27 mouse cellular contexts compared by ENCODE assay signal in the genomic region with DNA sequence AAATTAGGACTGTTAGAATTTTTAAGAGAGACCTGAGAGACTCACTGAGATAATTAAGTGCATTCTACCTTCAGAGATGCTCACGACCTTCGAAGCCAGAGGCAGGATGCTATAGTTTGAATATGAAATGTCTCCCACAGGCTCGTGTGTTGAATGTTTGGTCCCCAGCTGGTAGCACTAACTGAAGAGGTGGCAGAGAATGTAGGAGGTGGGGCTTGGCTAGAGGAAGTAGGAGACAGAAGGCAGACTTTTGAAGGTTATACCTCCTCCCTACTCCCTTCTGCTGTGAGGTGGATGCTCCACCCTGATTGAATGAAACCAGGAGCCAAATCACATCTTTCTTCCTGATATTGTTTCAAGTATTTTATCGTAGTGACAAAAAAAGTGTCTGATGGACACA.
DNase-seq lines count a peak whose midpoint lies in the region; ATAC-seq and TF ChIP-seq lines count a peak whose summit lies in the region.
"Had no signal": no experiment of that assay in that cellular context is flagged by ENCODE, and none has a peak within 500 bp of the region (broad histone marks: within the 10 kb centered on the region; RNA-seq: fewer than 3 reads in every experiment).

No protein-coding gene starts in this region.

- no peak overlapping the region for H3K4me3 ChIP-seq in forebrain, embryonic 13.5 days
- no peak overlapping the region for H3K4me3 ChIP-seq in forebrain, postnatal 0 days (ENCODE audit: low read depth, low read length)
- H3K4me3 ChIP-seq: heart, adult 2 months; heart, embryonic 12.5 days; limb, embryonic 12.5 days; liver, embryonic 15.5 days; lung, embryonic 15.5 days; midbrain, embryonic 10.5 days; midbrain, embryonic 15.5 days; neural tube, embryonic 15.5 days; stomach, embryonic 15.5 days had no signal

- 0 out of 2 replicates have a peak overlapping the region, but pooled peaks have one; percentile 12 for H3K27ac ChIP-seq in forebrain, embryonic 13.5 days
- no peak overlapping the region for H3K27ac ChIP-seq in forebrain, postnatal 0 days (ENCODE audit: low read depth, low read length)
- H3K27ac ChIP-seq: heart, adult 2 months; hindbrain, embryonic 14.5 days; limb, embryonic 12.5 days; liver, embryonic 15.5 days; lung, embryonic 15.5 days; midbrain, embryonic 10.5 days; midbrain, embryonic 15.5 days; neural tube, embryonic 15.5 days; stomach, embryonic 15.5 days had no signal

- no peaks in the 10 kb centered on the region for H3K27me3 ChIP-seq in forebrain, embryonic 13.5 days
- no peaks in the 10 kb centered on the region for H3K27me3 ChIP-seq in forebrain, postnatal 0 days (ENCODE audit: insufficient read depth, low read length)
- H3K27me3 ChIP-seq: limb, embryonic 12.5 days; liver, embryonic 15.5 days; lung, embryonic 15.5 days; midbrain, embryonic 15.5 days; neural tube, embryonic 15.5 days; Patski; stomach, embryonic 15.5 days had no signal

- H3K36me3 ChIP-seq in forebrain, embryonic 13.5 days (ENCODE audit: poor library complexity, severe bottlenecking) = no peaks in the 10 kb centered on the region
- no peaks in the 10 kb centered on the region for H3K36me3 ChIP-seq in forebrain, postnatal 0 days (ENCODE audit: insufficient read depth)
- H3K36me3 ChIP-seq: heart, embryonic 12.5 days; limb, embryonic 12.5 days; liver, embryonic 15.5 days; lung, embryonic 15.5 days; midbrain, embryonic 10.5 days; midbrain, embryonic 15.5 days; neural tube, embryonic 15.5 days; stomach, embryonic 15.5 days had no signal

- 65% methylated on average over 4 of the region's 4 CpGs for WGBS in forebrain, embryonic 13.5 days
- 47% methylated on average over 4 of the region's 4 CpGs for WGBS in forebrain, postnatal 0 days

- H3K9me3 ChIP-seq in forebrain, embryonic 13.5 days (replicated peaks) = no peaks in the 10 kb centered on the region
- no peaks in the 10 kb centered on the region for H3K9me3 ChIP-seq in forebrain, postnatal 0 days (ENCODE audit: low read length)
- H3K9me3 ChIP-seq: heart, embryonic 12.5 days; limb, embryonic 12.5 days; liver, embryonic 15.5 days; lung, embryonic 15.5 days; midbrain, embryonic 10.5 days; midbrain, embryonic 15.5 days; neural tube, embryonic 15.5 days; stomach, embryonic 15.5 days had no signal

- H3K4me2 ChIP-seq in forebrain, embryonic 13.5 days = no peak overlapping the region
- no peak overlapping the region for H3K4me2 ChIP-seq in forebrain, postnatal 0 days (ENCODE audit: low read depth)
- H3K4me2 ChIP-seq: heart, embryonic 12.5 days; hindbrain, embryonic 14.5 days; limb, embryonic 12.5 days; liver, embryonic 15.5 days; lung, embryonic 15.5 days; midbrain, embryonic 15.5 days; neural tube, embryonic 15.5 days; stomach, embryonic 15.5 days had no signal

- DNase-seq in forebrain, postnatal 0 days = no peak
- peak; percentile 43 for DNase-seq in layer of hippocampus, adult 11-12 months (ENCODE audit: low spot score)
- DNase-seq in layer of hippocampus, postnatal 25 days (ENCODE audit: extremely low spot score in 1 of 2, low spot score in 1 of 2) = no peak
- peak; percentile 37 to 39 for DNase-seq in right cerebral cortex, adult 2 months (ENCODE audit: low spot score in 2 of 2)
- no peak for DNase-seq in right cerebral cortex, postnatal 10 days (ENCODE audit: low spot score in 2 of 2)
- DNase-seq in telencephalon, adult 2 months (ENCODE audit: low read depth, low spot score) = peak; percentile 72
- DNase-seq in cerebellum, adult 11 months = no peak
- DNase-seq: adrenal gland, postnatal 10 days; cerebellum, adult 18-20 months; cerebellum, postnatal 25 days; heart, adult 2 months; kidney, adult 9 months; kidney, postnatal 10 days; retina, postnatal 1 day; thymus, postnatal 14 days had no signal

- H3K9ac ChIP-seq in forebrain, embryonic 13.5 days = no peak overlapping the region
- H3K9ac ChIP-seq in forebrain, postnatal 0 days = no peak overlapping the region
- H3K9ac ChIP-seq: heart, embryonic 12.5 days; hindbrain, embryonic 14.5 days; limb, embryonic 12.5 days; liver, embryonic 15.5 days; lung, embryonic 15.5 days; midbrain, embryonic 15.5 days; neural tube, embryonic 15.5 days; stomach, embryonic 15.5 days had no signal

- no peak for TF ChIP-seq CTCF in forebrain, postnatal 0 days (IDR thresholded peaks at IDR 0.05; ENCODE audit: low read depth)

- peaks cover 30% of the 10 kb centered on the region for H3K4me1 ChIP-seq in forebrain, embryonic 13.5 days
- 0 out of 2 replicates have a peak, but pooled peaks cover 3% of the 10 kb centered on the region for H3K4me1 ChIP-seq in forebrain, postnatal 0 days (ENCODE audit: insufficient read depth)
- H3K4me1 ChIP-seq: limb, embryonic 12.5 days; liver, embryonic 15.5 days; lung, embryonic 15.5 days; midbrain, embryonic 10.5 days; midbrain, embryonic 15.5 days; neural tube, embryonic 15.5 days; stomach, embryonic 15.5 days had no signal

- ATAC-seq in forebrain, embryonic 13.5 days = no peak
- ATAC-seq in forebrain, postnatal 0 days = no peak
- ATAC-seq: intestine, postnatal 0 days; midbrain, embryonic 15.5 days; Patski had no signal

Comparison
In these comparisons a context has a peak if more than half of its experiments do, and no peak if none do; other contexts are left out.
1. DNase-seq: peak in layer of hippocampus, adult 11-12 months (single experiment), right cerebral cortex, adult 2 months (2 of 2) and telencephalon, adult 2 months (single experiment); none in forebrain, postnatal 0 days (single experiment), layer of hippocampus, postnatal 25 days (0 of 2), right cerebral cortex, postnatal 10 days (0 of 2) and cerebellum, adult 11 months (single experiment).